Mouse (Mus musculus) ES-E14 (cell line): ENCODE results near the gene Esyt3. TPM values are rescaled to one million over a fixed set of nuclear protein-coding genes. Genes with fewer than 3 reads are reported as not detected.

ENCODE experiments used
- DNase-seq: peaks from one replicate; pipeline ENCODE4 v3.0.0-alpha.2; 2013; ENCODE audit warnings: low read depth, low spot score
- H3K27ac ChIP-seq: 2 replicates; pipeline ENCODE4 v1.5.1; 2012; ENCODE audit warnings: low read depth, mild to moderate bottlenecking, low read length, moderate library complexity, mixed read lengths; ENCODE audit not compliant: poor library complexity, insufficient read depth, severe bottlenecking
- H3K36me3 ChIP-seq: 2 replicates; pipeline ENCODE4 v1.6.1; 2012; ENCODE audit warnings: mild to moderate bottlenecking, low read length, moderate library complexity, mixed read lengths; ENCODE audit not compliant: control insufficient read depth, poor library complexity, insufficient read depth, severe bottlenecking
- H3K4me1 ChIP-seq, 2 experiments: fragments of 150-350 bp in 1 of 2; sonication (generic) in 1 of 2; 2 replicates each; pipeline ENCODE4 v1.6.1; 2012; ENCODE audit warnings: low read length in 2 of 2, mild to moderate bottlenecking in 1 of 2, mixed read lengths in 1 of 2; ENCODE audit not compliant: control insufficient read depth in 2 of 2, insufficient read depth in 2 of 2, poor library complexity in 1 of 2
- H3K4me3 ChIP-seq, 2 experiments: fragments of 150-350 bp in 1 of 2; sonication (generic) in 1 of 2; 2 replicates each; pipeline ENCODE4 v1.5.1; 2012; ENCODE audit warnings: low read length in 2 of 2, low read depth in 1 of 2, mild to moderate bottlenecking in 1 of 2, mixed read lengths in 1 of 2; ENCODE audit not compliant: insufficient read depth in 1 of 2, poor library complexity in 1 of 2, severe bottlenecking in 1 of 2
- H3K9ac ChIP-seq: 2 replicates; pipeline ENCODE4 v1.6.1; 2012; ENCODE audit warnings: low read depth, mild to moderate bottlenecking, low read length, mixed read lengths; ENCODE audit not compliant: poor library complexity, insufficient read depth, severe bottlenecking
- H3K9me3 ChIP-seq: fragments of 150-350 bp; sonication (generic); 2 replicates; pipeline ENCODE4 v1.6.1; 2012; ENCODE audit warnings: low read depth, mild to moderate bottlenecking, low read length; ENCODE audit not compliant: control insufficient read depth, insufficient read depth
- CHD2 ChIP-seq: IDR thresholded peaks from 2 replicates; pipeline ENCODE4 v1.6.1; 2014; ENCODE audit warnings: mild to moderate bottlenecking, low read depth, low read length, inconsistent platforms
- HCFC1 ChIP-seq: IDR thresholded peaks from 2 replicates; pipeline ENCODE4 v1.6.1; 2012; ENCODE audit warnings: low read length, inconsistent platforms, borderline replicate concordance; ENCODE audit not compliant: insufficient read depth
- MAFK ChIP-seq: IDR thresholded peaks from 2 replicates; pipeline ENCODE4 v1.6.1; 2014; ENCODE audit warnings: mild to moderate bottlenecking, low read depth, low read length, inconsistent platforms; ENCODE audit not compliant: insufficient read depth
- ZC3H11A ChIP-seq: IDR thresholded peaks from 2 replicates; pipeline ENCODE4 v1.6.1; 2012; ENCODE audit warnings: low read depth, mild to moderate bottlenecking, inconsistent platforms, low read length, borderline replicate concordance
- ZNF384 ChIP-seq: IDR thresholded peaks from 2 replicates; pipeline ENCODE4 v1.6.1; 2012; ENCODE audit warnings: low read depth, low read length, inconsistent platforms
- in situ Hi-C, 2 experiments: fragments of 600-800 bp; cut with MboI; formaldehyde crosslinking; loops; one replicate each; pipeline ENCODE4 v1.15.1; 2025; ENCODE audit warnings: low sequenced_read_pairs in 2 of 2, inconsistent platforms in 1 of 2; ENCODE audit not compliant: unreplicated experiment in 2 of 2
- total RNA-seq: library from RNA; depleted of rRNA; stranded (reverse); fragments of 300-350 nt; gene quantifications from 2 replicates; pipeline ENCODE4 v1.2.3, GENCODE M21; 2012; rRNA removed

Esyt3 gene
- total RNA-seq, 1 experiment = 7.8 TPM

DNA sequence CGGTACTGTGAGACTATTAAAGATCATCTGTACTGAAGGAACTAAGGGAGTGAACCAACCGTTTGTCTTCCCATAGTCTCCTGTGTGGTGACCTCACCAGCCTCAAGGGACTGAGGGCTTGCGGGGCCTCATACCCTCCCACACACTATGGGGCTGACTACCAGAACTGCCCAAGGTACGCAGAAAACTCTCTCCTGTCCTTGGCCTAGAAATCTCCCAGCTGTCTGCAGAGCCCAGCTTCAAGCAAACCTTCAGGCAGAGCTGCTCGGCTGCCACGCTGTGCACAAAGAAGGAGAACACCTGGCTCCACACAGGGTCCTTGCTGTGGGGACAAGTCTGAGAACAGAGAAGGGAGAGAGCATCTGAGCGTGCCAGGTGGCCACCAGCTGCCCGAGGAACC, 38.4 kb downstream of the Esyt3 start:
- TF ChIP-seq HCFC1 = no peak
- TF ChIP-seq ZNF384 = no peak
- TF ChIP-seq MAFK = no peak
- no peak for TF ChIP-seq CHD2
- TF ChIP-seq ZC3H11A = no peak
- in situ Hi-C loops = no loop called here
- Histone ChIP-seq H3K36me3 (no peaks in the 10 kb centered on the region; the same call in 1 of the 2 replicates), H3K4me1 (peaks cover 3 to 5% of the 10 kb centered on the region in 2 experiments; a peak in 1 of 4 replicates), H3K9ac (no peak overlapping the region), H3K27ac (no peak overlapping the region), H3K4me3 (no peak overlapping the region), H3K9me3 (no peaks in the 10 kb centered on the region)
- DNase-seq = no peak

DNA sequence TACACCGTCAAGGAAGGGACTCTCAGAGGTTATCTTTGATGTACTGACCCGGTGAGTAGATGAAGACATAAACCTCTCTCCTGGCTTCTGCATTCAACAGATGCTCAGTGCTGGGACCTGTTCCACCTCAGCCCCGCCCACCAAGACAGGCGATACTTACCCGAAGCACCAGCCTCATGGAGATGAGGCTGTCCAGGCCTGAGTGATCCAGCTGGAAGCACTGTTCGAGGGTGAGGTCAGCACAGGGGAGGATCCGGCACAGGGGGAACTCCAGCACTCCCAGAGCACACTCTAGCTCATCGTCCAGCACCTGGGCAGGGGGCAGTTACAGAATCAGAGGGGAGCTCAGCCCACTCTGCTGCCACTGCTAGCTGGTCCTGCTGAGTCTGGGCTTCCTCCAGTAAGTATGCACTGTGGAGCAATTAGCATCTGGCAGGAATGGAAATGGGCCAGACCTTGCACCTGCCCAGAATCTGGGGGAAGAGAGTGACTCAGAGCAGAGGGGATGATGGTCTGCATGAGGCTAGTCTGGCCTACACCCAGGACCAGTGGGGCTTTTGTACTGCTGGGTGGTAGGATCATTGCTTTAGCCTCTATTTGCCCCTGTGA, 38.9 kb downstream of the Esyt3 start:
- H3K27ac ChIP-seq = no peak overlapping the region
- in situ Hi-C loops = no loop called here
- peaks cover 3 to 5% of the 10 kb centered on the region in 2 experiments; a peak in 1 of 4 replicates for H3K4me1 ChIP-seq
- no peak overlapping the region for H3K4me3 ChIP-seq
- DNase-seq = no peak
- TF ChIP-seq HCFC1 (no peak), ZNF384 (no peak), MAFK (no peak), CHD2 (no peak), ZC3H11A (no peak)
- no peaks in the 10 kb centered on the region for H3K9me3 ChIP-seq
- no peaks in the 10 kb centered on the region; the same call in 1 of the 2 replicates for H3K36me3 ChIP-seq
- H3K9ac ChIP-seq = no peak overlapping the region

DNA sequence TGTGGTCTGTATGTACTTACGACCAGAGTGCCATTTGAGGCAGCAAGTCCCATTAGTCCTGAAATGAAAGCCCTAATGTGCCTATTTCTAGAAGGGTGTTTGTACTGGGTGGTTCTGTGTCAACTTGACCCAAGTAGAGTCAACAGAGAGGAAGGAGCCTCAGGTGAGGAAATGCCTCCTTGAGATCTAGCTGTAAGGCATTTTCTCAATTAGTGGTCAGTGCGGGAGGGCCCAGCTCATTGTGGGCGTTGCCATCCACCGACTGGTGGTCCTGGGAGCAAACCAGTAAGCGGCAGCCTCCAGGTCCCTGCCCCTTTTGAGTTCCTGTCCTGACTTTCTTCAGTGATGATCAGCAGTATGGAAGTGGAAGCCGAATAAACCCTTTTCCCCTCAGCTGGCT, 52.1 kb downstream of the Esyt3 start:
- H3K9ac ChIP-seq = no peak overlapping the region
- H3K4me3 ChIP-seq = no peak overlapping the region
- H3K36me3 ChIP-seq = peaks cover 14% of the 10 kb centered on the region; the same call in 1 of the 2 replicates
- in situ Hi-C loops = no loop called here
- DNase-seq = no peak
- H3K9me3 ChIP-seq = no peaks in the 10 kb centered on the region
- H3K27ac ChIP-seq = no peak overlapping the region
- H3K4me1 ChIP-seq = no peaks in the 10 kb centered on the region
- TF ChIP-seq CHD2 = no peak
- no peak for TF ChIP-seq MAFK
- no peak for TF ChIP-seq ZNF384
- TF ChIP-seq HCFC1 = no peak
- TF ChIP-seq ZC3H11A = no peak

DNA sequence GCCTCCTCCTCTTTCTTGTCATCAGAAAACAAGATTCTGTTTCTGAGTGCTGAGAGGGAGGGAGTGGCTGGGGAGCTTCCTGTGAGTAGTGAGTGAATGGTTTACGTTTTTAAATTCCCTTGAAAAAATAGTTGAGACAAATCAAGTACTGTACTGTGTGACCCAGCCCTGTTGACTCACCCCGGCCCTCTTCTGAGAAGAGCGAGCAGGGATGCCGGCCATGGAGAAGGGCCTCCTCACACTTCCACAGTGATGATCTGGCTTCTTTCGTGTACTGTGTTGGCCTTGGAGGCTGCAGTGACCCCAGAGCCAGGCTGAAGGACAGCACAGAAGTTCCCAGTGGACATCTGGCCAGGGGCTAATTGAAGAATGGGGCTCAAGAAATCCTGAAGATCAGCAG, 54.1 kb downstream of the Esyt3 start:
- in situ Hi-C loops = no loop called here
- no peak for DNase-seq

More for the DNA sequence above, 54.1 kb downstream of the Esyt3 start:
- Histone ChIP-seq H3K36me3 (peaks cover 11% of the 10 kb centered on the region; the same call in 1 of the 2 replicates), H3K4me3 (no peak overlapping the region), H3K9me3 (no peaks in the 10 kb centered on the region), H3K27ac (no peak overlapping the region), H3K9ac (no peak overlapping the region), H3K4me1 (no peaks in the 10 kb centered on the region)
- TF ChIP-seq ZNF384 (no peak), CHD2 (no peak), ZC3H11A (no peak), MAFK (no peak), HCFC1 (no peak)

Other genes with a start within 250 kb of the Esyt3 start
- gene Pik3cb, start 217.9 kb downstream of the Esyt3 start, total RNA-seq = 7.6 and 10.2 TPM in 2 replicates
- not detected in 2 replicates for gene Faiml, start 121.3 kb downstream of the Esyt3 start, total RNA-seq
- 18.1 and 22.2 TPM in 2 replicates for gene Cep70, start 115.2 kb downstream of the Esyt3 start, total RNA-seq
- 28.5 and 35.5 TPM in 2 replicates for gene Mras, start 78.8 kb upstream of the Esyt3 start, total RNA-seq
- 0.48 TPM in 1 of 2 replicates, not detected in the other for gene Nme9, start 92.9 kb upstream of the Esyt3 start, total RNA-seq
- 21.7 and 25.7 TPM in 2 replicates for gene Armc8, start 210.3 kb upstream of the Esyt3 start, total RNA-seq
- gene Dbr1, start 217.2 kb upstream of the Esyt3 start, total RNA-seq = 45.0 and 48.1 TPM in 2 replicates